Mouse (Mus musculus): ENCODE results near the gene Pcsk5. TPM values are rescaled to one million over a fixed set of nuclear protein-coding genes. Genes with fewer than 3 reads are reported as not detected.
A peak's percentile ranks its signal among the peaks of the same experiment; 100 is the strongest.

Pcsk5 gene
- polyA plus RNA-seq, 1 experiment from 2014 or later: not detected

DNA sequence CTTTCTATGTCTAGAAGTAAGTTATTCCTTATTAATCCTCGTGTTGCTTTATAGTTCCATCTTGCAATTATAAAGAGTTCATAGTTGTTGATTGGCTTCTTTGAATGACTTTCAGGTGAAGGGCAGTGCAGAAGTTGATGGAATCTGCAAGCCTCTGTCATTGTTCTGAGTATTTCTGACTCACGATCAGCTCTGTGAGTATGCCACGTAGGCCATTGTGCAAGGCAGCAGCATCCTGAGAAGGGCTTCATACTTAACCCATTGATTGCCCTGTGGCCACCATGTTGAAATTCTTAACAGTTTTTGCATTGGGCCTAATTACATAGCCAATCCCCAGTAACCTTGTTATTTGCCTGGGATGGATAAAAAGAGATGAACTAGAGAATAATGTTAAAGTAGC is 428.1 kb downstream of the Pcsk5 start:
- Histone ChIP-seq H3K79me2 (ENCODE audit: inconsistent target) (no peaks in the 10 kb centered on the region), H3K4me3 (ENCODE audit: inconsistent target) (no peak overlapping the region), H3K27ac (no peak overlapping the region), H3K36me3 (ENCODE audit: inconsistent target) (no peaks in the 10 kb centered on the region)
- WGBS (ENCODE audit: missing documents): 71% methylated on average over 3 of the region's 3 CpGs

GRCm38 (mm10) chr19:17408591-17408990 is 428.8 kb downstream of the Pcsk5 start:
- Histone ChIP-seq H3K4me3 (ENCODE audit: inconsistent target) (no peak overlapping the region), H3K36me3 (ENCODE audit: inconsistent target) (no peaks in the 10 kb centered on the region), H3K79me2 (ENCODE audit: inconsistent target) (no peaks in the 10 kb centered on the region), H3K27ac (no peak overlapping the region)

DNA sequence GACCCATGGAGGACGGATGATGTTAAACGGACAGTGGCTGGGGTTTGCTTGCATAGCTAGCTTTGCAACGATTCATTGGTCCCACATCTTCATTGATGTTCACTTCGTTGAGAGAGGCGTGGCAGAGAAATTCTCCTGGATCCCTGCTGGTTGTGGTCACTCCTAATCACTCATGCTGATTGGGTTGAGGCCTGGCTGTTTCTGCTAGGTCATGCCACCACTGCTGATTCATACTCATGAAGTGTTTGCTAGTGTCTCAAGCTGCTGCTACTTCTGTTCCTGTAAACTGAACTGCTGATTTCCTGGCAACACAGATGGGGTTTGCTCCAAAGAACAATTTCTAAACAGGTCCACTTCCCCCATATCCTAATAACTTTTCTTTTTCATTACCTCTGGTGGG is 430.6 kb downstream of the Pcsk5 start:
- H3K4me3 ChIP-seq (ENCODE audit: inconsistent target): no peak overlapping the region
- no peaks in the 10 kb centered on the region for H3K79me2 ChIP-seq (ENCODE audit: inconsistent target)
- H3K36me3 ChIP-seq (ENCODE audit: inconsistent target): no peaks in the 10 kb centered on the region
- H3K27ac ChIP-seq: no peak overlapping the region
- 89% methylated on average over 5 of the region's 5 CpGs for WGBS (ENCODE audit: missing documents)

DNA sequence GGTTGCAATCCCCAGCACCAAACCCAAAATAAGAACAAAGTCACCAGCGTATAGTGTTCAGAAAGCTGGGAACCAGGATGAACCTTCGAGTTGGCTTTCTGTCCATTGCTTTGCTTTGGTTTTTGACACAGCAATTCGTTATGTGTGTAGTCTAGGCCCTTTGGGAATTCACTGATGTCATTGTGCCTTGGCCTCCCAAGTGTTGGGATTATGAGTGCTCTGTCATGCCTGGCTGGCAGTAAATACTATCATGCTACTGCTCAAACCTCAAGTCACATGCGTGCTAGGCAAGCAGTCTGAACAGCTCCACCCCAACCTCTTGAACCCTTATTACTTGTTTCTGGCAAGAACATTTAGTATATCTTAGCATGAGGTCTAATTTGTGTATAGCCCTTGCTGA is 434.3 kb downstream of the Pcsk5 start:
- no peaks in the 10 kb centered on the region for H3K79me2 ChIP-seq (ENCODE audit: inconsistent target)
- no peak overlapping the region for H3K27ac ChIP-seq
- peaks cover 21% of the 10 kb centered on the region; the same call in 1 of the 2 replicates for H3K36me3 ChIP-seq (ENCODE audit: inconsistent target)
- WGBS (ENCODE audit: missing documents): 94% methylated on average over 4 of the region's 4 CpGs
- no peak overlapping the region for H3K4me3 ChIP-seq (ENCODE audit: inconsistent target)

GRCm38 (mm10) chr19:17400571-17400970 is 436.9 kb downstream of the Pcsk5 start:
- H3K27ac ChIP-seq: no peak overlapping the region
- H3K36me3 ChIP-seq (ENCODE audit: inconsistent target): peaks cover 24% of the 10 kb centered on the region; the same call in 1 of the 2 replicates
- 95% methylated on average over 4 of the region's 4 CpGs for WGBS (ENCODE audit: missing documents)
- no peak overlapping the region for H3K4me3 ChIP-seq (ENCODE audit: inconsistent target)
- H3K79me2 ChIP-seq (ENCODE audit: inconsistent target): peaks cover 5% of the 10 kb centered on the region; the same call in 1 of the 2 replicates

- H3K36me3 ChIP-seq (ENCODE audit: inconsistent target): peaks cover 24% of the 10 kb centered on the region; the same call in 1 of the 2 replicates
- H3K79me2 ChIP-seq (ENCODE audit: inconsistent target): peaks cover 11% of the 10 kb centered on the region; the same call in 1 of the 2 replicates
- 91% methylated on average over 4 of the region's 4 CpGs for WGBS (ENCODE audit: missing documents)
- no peak overlapping the region for H3K4me3 ChIP-seq (ENCODE audit: inconsistent target)
- H3K27ac ChIP-seq: no peak overlapping the region
Observed at GRCm38 (mm10) chr19:17399965-17400364, 437.5 kb downstream of the Pcsk5 start.

- no peak overlapping the region for H3K27ac ChIP-seq
- peaks cover 24% of the 10 kb centered on the region; the same call in 1 of the 2 replicates for H3K36me3 ChIP-seq (ENCODE audit: inconsistent target)
- peaks cover 16% of the 10 kb centered on the region; the same call in 1 of the 2 replicates for H3K79me2 ChIP-seq (ENCODE audit: inconsistent target)
- WGBS (ENCODE audit: missing documents): 86% methylated on average over 5 of the region's 5 CpGs
- H3K4me3 ChIP-seq (ENCODE audit: inconsistent target): no peak overlapping the region
Observed at GRCm38 (mm10) chr19:17397922-17398321, 439.5 kb downstream of the Pcsk5 start.

DNA sequence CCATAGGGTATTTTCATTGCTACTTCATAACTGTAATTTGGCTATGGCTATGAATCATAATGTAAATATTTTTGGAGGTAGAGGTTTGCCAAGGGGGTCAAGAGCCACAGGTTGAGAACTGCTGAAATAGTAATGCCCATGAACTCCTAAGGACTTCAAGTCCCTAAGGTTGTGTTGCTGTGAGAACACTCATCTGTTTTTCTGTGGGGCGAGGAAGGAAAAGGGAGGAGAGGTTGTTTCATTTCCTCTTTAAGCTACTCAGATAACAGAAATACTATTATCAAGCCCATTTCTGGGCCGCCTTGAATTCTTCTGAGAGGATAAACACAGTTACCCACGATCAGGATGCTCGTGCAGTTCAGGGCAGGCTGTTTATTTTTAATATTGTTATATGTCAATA is 440.6 kb downstream of the Pcsk5 start:
- Histone ChIP-seq H3K79me2 (ENCODE audit: inconsistent target) (peaks cover 16% of the 10 kb centered on the region; the same call in 1 of the 2 replicates), H3K27ac (no peak overlapping the region), H3K4me3 (ENCODE audit: inconsistent target) (no peak overlapping the region), H3K36me3 (ENCODE audit: inconsistent target) (peaks cover 24% of the 10 kb centered on the region; the same call in 1 of the 2 replicates)
- WGBS (ENCODE audit: missing documents): 72% methylated on average over 4 of the region's 4 CpGs

DNA sequence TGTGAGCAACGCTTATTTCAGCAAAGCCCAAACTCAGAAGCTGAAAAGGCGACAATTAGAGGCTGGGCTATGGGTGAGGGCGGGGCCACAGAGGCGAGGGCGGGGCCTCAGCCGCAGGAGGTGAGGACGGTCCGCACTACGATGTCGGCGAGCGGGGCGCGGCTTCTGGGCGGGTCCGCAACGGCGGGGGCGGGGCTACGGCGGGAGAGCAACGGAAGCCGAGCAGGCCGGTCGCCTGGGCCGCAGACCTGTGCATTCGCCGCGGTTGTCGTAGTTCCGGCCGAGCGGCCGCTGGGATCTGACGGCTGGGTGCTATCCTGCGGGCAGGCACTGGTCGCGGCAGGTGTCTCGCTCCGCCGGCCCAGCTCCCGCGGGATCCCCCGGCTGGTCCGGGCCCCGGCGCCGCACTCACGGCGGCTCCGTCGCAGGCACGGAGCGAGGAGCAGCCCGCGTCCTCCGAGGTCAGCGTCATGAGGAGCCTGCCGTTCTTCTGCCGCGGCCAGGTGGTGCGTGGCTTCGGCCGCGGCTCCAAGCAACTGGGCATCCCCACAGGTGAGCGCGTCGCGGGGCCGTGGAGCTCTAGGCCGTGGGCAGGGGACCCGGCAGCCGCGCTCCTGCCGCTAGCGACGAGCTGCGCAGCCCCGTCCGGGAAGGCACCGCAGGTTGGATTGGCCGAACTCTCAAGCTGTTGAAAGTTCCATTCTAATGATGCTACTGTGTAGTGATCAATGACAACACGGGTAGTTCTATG is 443.4 kb downstream of the Pcsk5 start, which contains the start of gene Rfk:
Gene Rfk (plus strand): TSS at position 203 of the 751 bp plus-strand sequence.
- Histone ChIP-seq H3K4me3 (ENCODE audit: inconsistent target) (peak within 1 kb of the TSS; percentile 47), H3K27ac (no peak within 1 kb of the TSS), H3K36me3 (ENCODE audit: inconsistent target) (peaks cover 8% of the 10 kb centered on the region; the same call in 1 of the 2 replicates), H3K79me2 (ENCODE audit: inconsistent target) (peaks cover 16% of the 10 kb centered on the region; the same call in 1 of the 2 replicates)
- WGBS (ENCODE audit: missing documents): under 1% methylated on average over 76 of the region's 83 CpGs

DNA sequence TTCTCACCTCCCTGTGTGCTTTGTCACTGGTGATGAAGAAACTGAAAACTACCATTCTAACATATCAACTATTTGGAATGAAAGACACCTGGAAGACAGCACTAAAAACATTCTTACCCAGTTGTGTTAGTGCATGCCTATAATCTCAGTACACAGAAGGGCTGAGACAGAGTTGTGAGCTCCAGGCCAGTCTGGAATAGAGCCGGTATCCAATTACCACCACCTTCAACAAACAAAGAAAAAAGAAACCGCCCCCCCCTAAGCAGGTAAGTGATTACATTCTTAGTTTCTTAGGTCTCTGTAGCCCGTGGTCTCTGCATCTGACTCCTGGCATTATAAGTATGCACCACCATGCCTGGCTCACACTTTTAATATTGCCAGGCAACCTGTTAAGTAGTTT is 444.6 kb downstream of the Pcsk5 start:
- Histone ChIP-seq H3K4me3 (ENCODE audit: inconsistent target) (no peak overlapping the region), H3K27ac (no peak overlapping the region), H3K36me3 (ENCODE audit: inconsistent target) (peaks cover under 1% of the 10 kb centered on the region; the same call in 1 of the 2 replicates), H3K79me2 (ENCODE audit: inconsistent target) (peaks cover 16% of the 10 kb centered on the region; the same call in 1 of the 2 replicates)
- WGBS (ENCODE audit: missing documents): 57% methylated on average over 2 of the region's 3 CpGs

- no peak overlapping the region for H3K4me3 ChIP-seq (ENCODE audit: inconsistent target)
- H3K27ac ChIP-seq: no peak overlapping the region
- H3K79me2 ChIP-seq (ENCODE audit: inconsistent target): no peaks in the 10 kb centered on the region
- 20% methylated on average over 2 of the region's 2 CpGs for WGBS (ENCODE audit: missing documents)
- H3K36me3 ChIP-seq (ENCODE audit: inconsistent target): no peaks in the 10 kb centered on the region
Observed at GRCm38 (mm10) chr19:17388404-17388803, 449.0 kb downstream of the Pcsk5 start.

DNA sequence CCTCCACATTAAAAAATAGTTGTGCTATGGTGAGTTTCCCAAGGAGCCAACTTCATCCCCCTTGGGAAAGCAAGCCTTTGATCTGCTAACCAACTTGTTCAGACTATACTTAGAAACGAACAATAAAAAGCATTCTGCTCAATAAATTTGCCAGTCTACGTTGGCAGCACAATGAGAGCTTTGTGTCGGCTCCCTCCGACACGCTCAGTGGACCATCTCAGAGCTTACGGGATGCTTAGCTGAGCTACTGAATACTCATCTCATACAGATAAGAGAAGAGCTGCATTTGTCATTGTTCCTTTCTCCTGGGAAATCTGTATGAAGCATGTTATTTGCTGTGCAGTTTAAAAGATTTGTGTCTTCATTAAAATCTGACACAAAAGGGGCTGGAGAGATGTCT is 451.0 kb downstream of the Pcsk5 start:
- 97% methylated on average over 6 of the region's 6 CpGs for WGBS (ENCODE audit: missing documents)
- Histone ChIP-seq H3K4me3 (ENCODE audit: inconsistent target) (no peak overlapping the region), H3K79me2 (ENCODE audit: inconsistent target) (no peaks in the 10 kb centered on the region), H3K27ac (no peak overlapping the region), H3K36me3 (ENCODE audit: inconsistent target) (no peaks in the 10 kb centered on the region)

DNA sequence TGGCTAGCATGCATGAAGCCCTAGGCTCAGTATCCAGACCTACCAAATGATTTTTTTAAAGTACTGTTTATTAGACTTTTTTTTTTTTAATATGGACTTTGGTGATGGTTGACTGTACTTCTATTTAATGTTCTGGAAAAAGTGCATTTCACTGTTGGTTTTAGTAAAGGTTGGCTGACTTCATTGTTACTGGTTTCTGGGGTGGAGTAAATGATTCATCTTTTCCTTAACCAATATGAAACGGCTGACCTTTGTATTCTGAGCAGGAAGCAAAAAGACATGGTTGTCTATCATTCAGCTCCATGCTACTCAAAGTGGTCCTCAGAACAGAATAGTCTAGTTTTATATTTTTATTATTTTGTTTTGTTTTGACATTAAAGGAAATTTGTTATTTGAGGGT is 452.0 kb downstream of the Pcsk5 start:
- WGBS (ENCODE audit: missing documents): 45% methylated on average over 1 of the region's 1 CpGs
- Histone ChIP-seq H3K79me2 (ENCODE audit: inconsistent target) (no peaks in the 10 kb centered on the region), H3K4me3 (ENCODE audit: inconsistent target) (no peak overlapping the region), H3K27ac (no peak overlapping the region), H3K36me3 (ENCODE audit: inconsistent target) (no peaks in the 10 kb centered on the region)

DNA sequence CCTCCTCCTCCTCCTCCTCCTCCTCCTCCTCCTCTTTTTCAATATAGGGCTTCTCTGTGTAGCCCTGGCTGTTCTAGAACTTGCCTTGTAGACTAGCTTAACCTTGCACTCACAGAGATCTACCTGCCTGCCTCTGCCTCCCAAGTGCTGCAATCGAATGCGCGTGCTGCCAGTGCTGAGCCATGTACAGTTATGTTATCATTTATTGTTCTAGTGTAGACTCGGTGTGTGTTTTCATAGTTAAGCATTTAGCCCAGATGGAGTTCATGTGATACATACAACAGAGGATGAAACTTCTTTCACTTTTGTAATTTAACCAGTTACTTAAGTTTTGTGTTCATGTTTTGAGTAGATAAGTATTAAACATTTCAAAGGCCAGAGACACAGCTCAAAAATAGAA is 452.4 kb downstream of the Pcsk5 start:
- WGBS (ENCODE audit: missing documents): 98% methylated on average over 4 of the region's 4 CpGs
- no peak overlapping the region for H3K27ac ChIP-seq
- H3K36me3 ChIP-seq (ENCODE audit: inconsistent target): no peaks in the 10 kb centered on the region
- no peak overlapping the region for H3K4me3 ChIP-seq (ENCODE audit: inconsistent target)
- H3K79me2 ChIP-seq (ENCODE audit: inconsistent target): no peaks in the 10 kb centered on the region

- H3K36me3 ChIP-seq (ENCODE audit: inconsistent target): no peaks in the 10 kb centered on the region
- H3K4me3 ChIP-seq (ENCODE audit: inconsistent target): no peak overlapping the region
- H3K79me2 ChIP-seq (ENCODE audit: inconsistent target): no peaks in the 10 kb centered on the region
- 47% methylated on average over 6 of the region's 6 CpGs for WGBS (ENCODE audit: missing documents)
- no peak overlapping the region for H3K27ac ChIP-seq
Observed at GRCm38 (mm10) chr19:17382807-17383397, 454.5 kb downstream of the Pcsk5 start.
